Mouse (Mus musculus): ENCODE measurements around the gene Supt6. TPM values are rescaled to one million over a fixed set of nuclear protein-coding genes. Genes with fewer than 3 reads are reported as not detected.

The Supt6 gene
- polyA plus RNA-seq, 1 experiment from 2014 or later: 22.3 TPM

- no peak overlapping the region for H3K9ac ChIP-seq (replicated peaks; ENCODE audit: low read depth, low read length)
- H3K9me3 ChIP-seq (ENCODE audit: control insufficient read depth, low read length): no peaks in the 10 kb centered on the region
- peaks cover 18% of the 10 kb centered on the region for H3K4me1 ChIP-seq (ENCODE audit: control insufficient read depth, insufficient read depth, low read length)
- no peak overlapping the region for H3K4me2 ChIP-seq (ENCODE audit: low read depth, low read length)
- H3K4me3 ChIP-seq (ENCODE audit: low read depth, low read length): no peak overlapping the region
- no peak overlapping the region for H3K27ac ChIP-seq (ENCODE audit: low read depth, low read length)
- H3K36me3 ChIP-seq (ENCODE audit: control insufficient read depth, insufficient read depth, low read length): peaks cover 4% of the 10 kb centered on the region; the same call in 1 of the 2 replicates
- no peaks in the 10 kb centered on the region for H3K27me3 ChIP-seq (ENCODE audit: control insufficient read depth, insufficient read depth, low read length)
- WGBS: 97% methylated on average over 3 of the region's 3 CpGs
- ATAC-seq (ENCODE audit: low read depth): no peak
Observed at GRCm38 (mm10) chr11:78174506-78174905, 71.3 kb downstream of the Supt6 start.

- no peaks in the 10 kb centered on the region for H3K27me3 ChIP-seq (ENCODE audit: control insufficient read depth, insufficient read depth, low read length)
- ATAC-seq (ENCODE audit: low read depth): no peak
- 87% methylated on average over 19 of the region's 19 CpGs for WGBS
Observed at GRCm38 (mm10) chr11:78172748-78173383, 72.9 kb downstream of the Supt6 start.

GRCm38 (mm10) chr11:78172034-78172747, 73.6 kb downstream of the Supt6 start:
- Histone ChIP-seq H3K9me3 (ENCODE audit: control insufficient read depth, low read length) (no peaks in the 10 kb centered on the region), H3K27me3 (ENCODE audit: control insufficient read depth, insufficient read depth, low read length) (no peaks in the 10 kb centered on the region), H3K4me3 (ENCODE audit: low read depth, low read length) (no peak overlapping the region), H3K9ac (replicated peaks; ENCODE audit: low read depth, low read length) (no peak overlapping the region), H3K4me1 (ENCODE audit: control insufficient read depth, insufficient read depth, low read length) (peaks cover 5% of the 10 kb centered on the region; the same call in 1 of the 2 replicates), H3K4me2 (ENCODE audit: low read depth, low read length) (no peak overlapping the region), H3K36me3 (ENCODE audit: control insufficient read depth, insufficient read depth, low read length) (no peaks in the 10 kb centered on the region), H3K27ac (ENCODE audit: low read depth, low read length) (no peak overlapping the region)
- 79% methylated on average over 16 of the region's 16 CpGs for WGBS
- ATAC-seq (ENCODE audit: low read depth): no peak

More at GRCm38 (mm10) chr11:78172748-78173383, 72.9 kb downstream of the Supt6 start:
- no peak overlapping the region for H3K9ac ChIP-seq (replicated peaks; ENCODE audit: low read depth, low read length)
- H3K4me2 ChIP-seq (ENCODE audit: low read depth, low read length): no peak overlapping the region
- no peaks in the 10 kb centered on the region for H3K36me3 ChIP-seq (ENCODE audit: control insufficient read depth, insufficient read depth, low read length)
- no peak overlapping the region for H3K27ac ChIP-seq (ENCODE audit: low read depth, low read length)
- H3K4me1 ChIP-seq (ENCODE audit: control insufficient read depth, insufficient read depth, low read length): peaks cover 10% of the 10 kb centered on the region; the same call in 1 of the 2 replicates
- H3K4me3 ChIP-seq (ENCODE audit: low read depth, low read length): no peak overlapping the region
- no peaks in the 10 kb centered on the region for H3K9me3 ChIP-seq (ENCODE audit: control insufficient read depth, low read length)

GRCm38 (mm10) chr11:78171328-78171727, 74.5 kb downstream of the Supt6 start:
- 78% methylated on average over 4 of the region's 4 CpGs for WGBS
- Histone ChIP-seq H3K4me3 (ENCODE audit: low read depth, low read length) (no peak overlapping the region), H3K4me1 (ENCODE audit: control insufficient read depth, insufficient read depth, low read length) (0 out of 2 replicates have a peak, but pooled peaks cover 3% of the 10 kb centered on the region), H3K9me3 (ENCODE audit: control insufficient read depth, low read length) (no peaks in the 10 kb centered on the region), H3K36me3 (ENCODE audit: control insufficient read depth, insufficient read depth, low read length) (no peaks in the 10 kb centered on the region), H3K4me2 (ENCODE audit: low read depth, low read length) (no peak overlapping the region), H3K9ac (replicated peaks; ENCODE audit: low read depth, low read length) (no peak overlapping the region), H3K27me3 (ENCODE audit: control insufficient read depth, insufficient read depth, low read length) (no peaks in the 10 kb centered on the region), H3K27ac (ENCODE audit: low read depth, low read length) (no peak overlapping the region)
- no peak for ATAC-seq (ENCODE audit: low read depth)

- WGBS: 94% methylated on average over 15 of the region's 15 CpGs
- no peaks in the 10 kb centered on the region for H3K9me3 ChIP-seq (ENCODE audit: control insufficient read depth, low read length)
- H3K4me2 ChIP-seq (ENCODE audit: low read depth, low read length): no peak overlapping the region
- no peak overlapping the region for H3K4me3 ChIP-seq (ENCODE audit: low read depth, low read length)
- no peak overlapping the region for H3K9ac ChIP-seq (replicated peaks; ENCODE audit: low read depth, low read length)
- H3K4me1 ChIP-seq (ENCODE audit: control insufficient read depth, insufficient read depth, low read length): peaks cover 6% of the 10 kb centered on the region
- H3K27ac ChIP-seq (ENCODE audit: low read depth, low read length): no peak overlapping the region
- no peaks in the 10 kb centered on the region for H3K27me3 ChIP-seq (ENCODE audit: control insufficient read depth, insufficient read depth, low read length)
- no peak for ATAC-seq (ENCODE audit: low read depth)
- no peaks in the 10 kb centered on the region for H3K36me3 ChIP-seq (ENCODE audit: control insufficient read depth, insufficient read depth, low read length)
Observed at GRCm38 (mm10) chr11:78170306-78170705, 75.5 kb downstream of the Supt6 start.

GRCm38 (mm10) chr11:78168541-78169468, 77.0 kb downstream of the Supt6 start:
- H3K4me1 ChIP-seq (ENCODE audit: control insufficient read depth, insufficient read depth, low read length): peaks cover 6% of the 10 kb centered on the region
- H3K27ac ChIP-seq (ENCODE audit: low read depth, low read length): no peak overlapping the region
- H3K9ac ChIP-seq (replicated peaks; ENCODE audit: low read depth, low read length): no peak overlapping the region
- H3K27me3 ChIP-seq (ENCODE audit: control insufficient read depth, insufficient read depth, low read length): no peaks in the 10 kb centered on the region
- 67% methylated on average over 19 of the region's 19 CpGs for WGBS
- H3K9me3 ChIP-seq (ENCODE audit: control insufficient read depth, low read length): no peaks in the 10 kb centered on the region
- no peak overlapping the region for H3K4me3 ChIP-seq (ENCODE audit: low read depth, low read length)
- no peak overlapping the region for H3K4me2 ChIP-seq (ENCODE audit: low read depth, low read length)
- no peaks in the 10 kb centered on the region for H3K36me3 ChIP-seq (ENCODE audit: control insufficient read depth, insufficient read depth, low read length)
- ATAC-seq (ENCODE audit: low read depth): no peak

- H3K4me3 ChIP-seq (ENCODE audit: low read depth, low read length): no peak overlapping the region
- no peak overlapping the region for H3K9ac ChIP-seq (replicated peaks; ENCODE audit: low read depth, low read length)
- H3K4me1 ChIP-seq (ENCODE audit: control insufficient read depth, insufficient read depth, low read length): peaks cover 19% of the 10 kb centered on the region
- no peak overlapping the region for H3K27ac ChIP-seq (ENCODE audit: low read depth, low read length)
- no peaks in the 10 kb centered on the region for H3K27me3 ChIP-seq (ENCODE audit: control insufficient read depth, insufficient read depth, low read length)
- H3K4me2 ChIP-seq (ENCODE audit: low read depth, low read length): no peak overlapping the region
- no peak for ATAC-seq (ENCODE audit: low read depth)
- H3K36me3 ChIP-seq (ENCODE audit: control insufficient read depth, insufficient read depth, low read length): no peaks in the 10 kb centered on the region
- no peaks in the 10 kb centered on the region for H3K9me3 ChIP-seq (ENCODE audit: control insufficient read depth, low read length)
- WGBS: 92% methylated on average over 14 of the region's 14 CpGs
Observed at GRCm38 (mm10) chr11:78167257-78167959, 78.4 kb downstream of the Supt6 start.

GRCm38 (mm10) chr11:78166640-78167039, 79.1 kb downstream of the Supt6 start:
- Histone ChIP-seq H3K4me1 (ENCODE audit: control insufficient read depth, insufficient read depth, low read length) (peaks cover 27% of the 10 kb centered on the region), H3K9me3 (ENCODE audit: control insufficient read depth, low read length) (no peaks in the 10 kb centered on the region), H3K4me3 (ENCODE audit: low read depth, low read length) (no peak overlapping the region), H3K36me3 (ENCODE audit: control insufficient read depth, insufficient read depth, low read length) (peaks cover 6% of the 10 kb centered on the region), H3K4me2 (ENCODE audit: low read depth, low read length) (no peak overlapping the region), H3K9ac (replicated peaks; ENCODE audit: low read depth, low read length) (no peak overlapping the region), H3K27ac (ENCODE audit: low read depth, low read length) (no peak overlapping the region), H3K27me3 (ENCODE audit: control insufficient read depth, insufficient read depth, low read length) (no peaks in the 10 kb centered on the region)
- WGBS: 79% methylated on average over 6 of the region's 6 CpGs
- ATAC-seq (ENCODE audit: low read depth): no peak
